Mouse (Mus musculus): ENCODE data around the gene Ptprq.

Ptprq gene

DNA sequence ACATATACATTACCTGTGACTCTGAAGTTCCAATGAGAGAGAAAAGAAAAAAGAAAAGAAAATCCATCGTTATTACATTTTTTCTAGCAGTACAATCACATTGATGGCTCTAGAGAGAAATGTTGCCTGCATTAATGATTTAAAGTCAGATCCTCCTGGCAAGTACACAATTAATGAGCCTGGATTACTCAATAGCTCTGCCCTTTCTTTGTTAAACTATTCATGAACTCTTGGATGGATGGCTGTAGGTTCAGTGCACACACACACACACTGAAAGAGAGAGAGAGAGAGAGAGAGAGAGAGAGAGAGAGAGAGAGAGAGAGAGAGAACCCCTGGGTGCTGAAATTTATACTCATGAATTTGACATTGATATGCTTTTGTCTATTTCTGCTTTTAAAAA lies at the start of gene Ptprq:
Ptprq (minus strand) TSS at position 246 of the 400 bp plus-strand sequence.
- no peak for DNase-seq (ENCODE audit: low spot score)

DNA sequence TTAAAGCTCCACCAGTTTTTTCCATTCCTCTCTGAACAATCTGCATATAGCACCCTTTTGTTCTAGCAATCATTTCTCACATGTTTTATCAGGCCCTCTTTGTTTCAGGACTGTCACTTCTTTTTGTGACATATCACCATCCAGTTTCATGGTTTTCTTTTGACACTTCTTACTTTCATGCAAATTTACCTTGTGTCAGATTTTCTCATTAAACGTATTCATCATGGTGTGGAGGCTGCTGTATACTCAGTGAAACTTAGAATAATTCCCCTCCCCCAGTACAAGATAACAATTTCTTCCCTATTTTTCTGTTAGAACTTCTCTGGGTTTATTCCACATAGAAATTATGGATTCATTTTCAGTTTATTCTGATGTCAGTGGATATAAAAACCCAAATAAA lies 39.8 kb upstream of the Ptprq start:
- no peak for DNase-seq (ENCODE audit: low spot score)

DNA sequence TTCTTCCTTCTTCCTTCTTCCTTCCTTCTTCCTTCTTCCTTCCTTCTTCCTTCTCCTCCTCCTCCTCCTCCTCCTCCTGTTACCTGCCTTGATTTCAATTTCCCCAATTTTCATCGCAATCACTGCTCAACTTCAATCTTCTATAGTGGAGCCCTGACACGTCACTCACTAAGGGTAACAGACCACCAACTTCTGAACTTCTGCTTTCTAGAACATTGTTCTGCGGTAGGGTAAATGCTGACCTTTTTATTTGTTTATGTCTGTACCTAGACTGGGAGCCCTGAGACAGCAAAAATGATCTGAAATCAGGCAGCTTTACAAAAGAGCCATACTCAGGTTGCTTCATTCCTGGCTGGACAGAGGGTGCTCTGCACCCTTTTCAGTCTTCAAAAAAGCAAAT lies 33.6 kb upstream of the Ptprq start:
- no peak for DNase-seq (ENCODE audit: low spot score)

DNA sequence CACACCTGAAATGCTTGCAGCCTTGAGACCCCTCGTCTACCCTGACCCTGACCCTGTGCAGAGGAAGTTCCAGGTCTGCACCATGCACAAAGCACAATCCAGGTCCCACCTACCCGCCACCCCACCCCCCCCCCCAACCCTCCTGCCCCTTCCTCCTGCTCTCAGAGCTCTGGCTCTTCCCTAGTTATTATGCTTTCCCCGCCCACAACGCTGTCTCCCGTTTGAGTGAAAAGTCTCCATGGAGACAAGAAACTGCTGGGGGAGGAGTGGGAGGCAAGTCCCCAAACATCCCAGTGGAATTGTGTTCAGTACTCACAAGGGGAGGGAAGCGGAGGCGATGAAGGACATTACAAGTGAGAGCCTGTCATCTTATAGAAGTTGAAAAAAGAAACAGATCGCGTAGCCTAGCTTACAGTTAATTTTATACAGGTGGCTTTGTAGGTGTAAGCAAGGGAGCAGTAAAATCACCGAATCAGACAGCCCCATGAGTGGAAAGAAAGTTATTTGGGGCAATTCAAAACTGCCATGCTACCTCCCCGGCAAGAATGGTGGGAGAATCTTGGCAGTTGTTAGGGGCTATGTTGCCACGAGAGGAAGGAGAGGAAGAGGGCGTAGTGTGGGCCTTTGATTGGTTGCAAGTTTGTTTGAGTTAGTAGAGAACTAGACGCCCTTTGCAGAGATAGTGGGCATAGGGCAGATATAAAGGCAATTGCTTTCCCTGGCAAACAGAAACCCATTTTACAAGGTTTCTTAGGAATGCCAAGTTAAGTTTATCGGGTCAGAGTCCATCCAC lies 32.7 kb upstream of the Ptprq start:
- DNase-seq (ENCODE audit: low spot score): no peak

DNA sequence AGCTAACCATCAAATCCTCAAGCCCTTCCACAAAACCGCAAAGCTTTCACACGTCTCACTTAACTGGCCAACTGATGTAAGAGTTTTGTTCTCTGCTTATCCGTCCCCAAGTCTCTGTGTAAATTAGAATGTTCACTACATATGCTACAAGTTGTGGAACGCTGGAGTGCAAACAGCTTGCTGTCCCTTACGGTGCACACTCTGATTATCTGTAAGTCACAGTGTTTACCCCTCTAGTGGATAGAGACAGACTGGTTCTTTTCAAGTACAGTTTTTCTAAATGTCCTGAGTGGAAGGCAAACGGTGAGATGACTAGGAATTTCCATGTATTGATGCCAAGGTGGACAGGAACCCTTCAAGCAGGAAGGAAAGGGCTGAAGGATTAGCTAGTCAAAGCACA lies 32.1 kb upstream of the Ptprq start:
- DNase-seq (ENCODE audit: low spot score): no peak

DNA sequence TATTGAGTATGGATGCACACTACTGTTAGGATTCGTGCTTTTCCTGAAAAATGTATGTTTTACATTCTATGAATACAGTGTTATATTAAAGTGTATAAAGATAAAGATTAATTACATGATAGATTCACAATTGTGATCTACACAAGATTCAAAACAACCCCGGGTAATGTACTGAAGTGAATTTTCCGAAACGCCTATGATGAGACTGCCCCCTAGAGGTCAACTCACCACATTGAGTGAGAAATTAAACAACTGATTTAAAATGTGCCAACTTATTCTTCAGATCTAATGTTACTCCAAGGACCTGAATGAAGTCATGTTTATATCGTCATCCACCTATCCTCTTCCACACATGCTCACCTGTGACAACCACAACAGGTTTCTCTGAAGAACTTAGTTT lies 27.7 kb upstream of the Ptprq start:
- DNase-seq (ENCODE audit: low spot score): peak; percentile 68

DNA sequence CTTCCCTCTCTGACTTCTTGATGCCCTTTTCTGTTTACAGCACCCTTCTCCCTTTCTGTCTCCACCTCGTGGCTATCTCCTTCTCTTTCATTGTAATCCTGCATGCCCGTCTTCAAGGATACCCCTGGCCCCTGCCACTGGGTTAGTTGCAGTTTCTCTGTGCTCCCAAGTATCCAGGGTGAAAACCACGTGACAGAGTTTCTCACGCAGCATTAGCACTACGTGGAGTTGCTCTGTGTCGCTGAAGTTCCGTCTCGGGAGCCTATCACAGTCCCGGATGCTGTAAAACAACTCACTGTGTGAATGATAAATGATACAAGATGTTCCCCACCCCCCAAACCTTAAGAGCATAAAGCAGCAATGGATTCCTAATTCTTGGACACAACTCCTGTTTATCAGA lies 26.9 kb upstream of the Ptprq start:
- peak; percentile 27 for DNase-seq (ENCODE audit: low spot score)

DNA sequence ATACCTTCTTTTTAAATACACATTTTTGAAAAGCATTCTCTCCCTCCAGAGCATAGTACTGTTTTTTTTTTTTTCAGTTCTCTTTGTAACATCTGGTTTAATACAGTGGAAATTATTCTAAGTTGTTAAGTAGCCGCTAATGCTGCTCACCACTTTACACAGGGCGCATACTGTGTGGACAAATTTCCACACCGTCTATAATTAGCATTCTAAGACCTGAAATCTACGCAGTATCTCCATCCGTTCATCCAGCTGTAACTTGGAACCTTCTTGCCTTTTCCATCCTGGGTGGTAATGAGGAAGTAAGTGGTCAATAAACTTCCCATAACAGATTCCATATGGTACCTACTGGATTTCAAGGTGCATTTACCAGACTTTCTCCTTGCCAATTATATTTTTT lies 20.0 kb upstream of the Ptprq start:
- DNase-seq (ENCODE audit: low spot score): no peak

DNA sequence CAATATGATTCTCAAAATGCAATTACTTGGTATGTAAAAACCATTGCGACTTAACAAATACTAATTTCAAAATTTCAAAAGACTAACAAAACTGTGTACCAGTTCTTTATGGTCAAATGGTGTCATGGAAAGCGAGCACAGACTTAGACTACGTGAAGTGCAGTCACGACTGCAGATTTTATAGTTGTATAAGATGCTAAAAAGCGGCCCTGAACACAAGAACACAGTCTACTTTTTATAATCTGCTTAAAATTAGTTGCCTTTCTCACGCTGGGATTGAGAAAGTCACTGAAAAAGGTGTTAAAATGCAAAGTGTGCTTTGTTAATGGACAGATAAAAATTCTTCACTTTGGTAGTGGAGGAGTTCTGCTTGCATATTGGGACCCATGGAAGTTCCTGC lies 17.9 kb upstream of the Ptprq start:
- DNase-seq (ENCODE audit: low spot score): no peak

DNA sequence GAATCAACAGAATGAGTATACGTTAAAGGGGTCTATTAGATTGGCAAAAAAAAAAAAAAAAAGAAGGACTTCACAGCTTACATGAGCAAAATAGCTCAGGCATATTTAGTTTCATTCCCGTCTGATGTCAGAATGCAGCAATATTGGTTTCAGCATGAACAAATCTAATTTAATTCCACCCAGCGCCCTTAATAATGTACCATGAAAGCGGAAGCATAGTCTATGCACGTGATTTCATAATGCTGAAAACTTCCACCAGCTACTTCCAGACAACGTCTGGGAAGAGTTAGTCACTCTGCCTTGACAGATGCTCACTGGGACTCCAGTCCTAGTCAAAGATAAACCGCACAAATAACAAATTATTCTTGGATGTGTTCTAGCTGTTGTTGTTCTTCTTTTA lies 15.6 kb upstream of the Ptprq start:
- peak; percentile 76 for DNase-seq (ENCODE audit: low spot score)

DNA sequence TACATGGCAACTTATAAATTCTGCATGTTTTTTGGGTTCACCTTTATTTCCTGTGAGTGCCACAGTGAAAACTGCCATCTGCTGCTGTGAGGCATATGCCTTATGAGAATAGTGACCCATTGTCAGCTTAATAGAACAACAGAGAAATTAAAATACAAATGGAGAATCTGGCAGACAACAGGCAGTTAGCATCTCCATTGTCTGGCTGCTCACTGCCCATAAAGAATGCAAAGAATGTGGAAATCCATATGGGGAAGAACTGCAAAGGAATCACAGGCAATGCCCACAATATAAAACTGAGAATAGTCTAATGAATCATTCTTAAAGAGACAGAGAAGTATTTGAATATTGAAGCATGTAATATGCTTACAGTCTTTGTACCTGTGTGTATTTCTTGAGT lies 14.5 kb upstream of the Ptprq start:
- no peak for DNase-seq (ENCODE audit: low spot score)

DNA sequence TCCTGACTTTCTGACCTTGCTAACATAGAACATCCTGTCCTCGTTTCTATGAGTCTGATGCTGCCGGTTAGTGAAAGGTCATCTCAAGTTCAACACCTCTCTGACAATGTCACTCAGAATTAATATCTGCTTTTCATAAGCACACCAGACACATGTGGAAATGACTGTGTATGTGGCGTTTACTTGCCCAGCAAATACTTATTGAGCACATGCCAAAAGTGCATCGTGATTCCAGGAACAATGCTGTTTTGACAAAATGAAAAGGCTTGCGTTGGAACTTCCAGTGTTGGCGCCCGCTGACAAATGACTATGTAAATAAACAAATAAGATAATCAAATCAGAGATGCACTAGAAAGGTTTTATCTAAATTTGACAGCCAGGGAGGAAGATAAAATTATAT lies 5.8 kb upstream of the Ptprq start:
- DNase-seq (ENCODE audit: low spot score): peak; percentile 54

DNA sequence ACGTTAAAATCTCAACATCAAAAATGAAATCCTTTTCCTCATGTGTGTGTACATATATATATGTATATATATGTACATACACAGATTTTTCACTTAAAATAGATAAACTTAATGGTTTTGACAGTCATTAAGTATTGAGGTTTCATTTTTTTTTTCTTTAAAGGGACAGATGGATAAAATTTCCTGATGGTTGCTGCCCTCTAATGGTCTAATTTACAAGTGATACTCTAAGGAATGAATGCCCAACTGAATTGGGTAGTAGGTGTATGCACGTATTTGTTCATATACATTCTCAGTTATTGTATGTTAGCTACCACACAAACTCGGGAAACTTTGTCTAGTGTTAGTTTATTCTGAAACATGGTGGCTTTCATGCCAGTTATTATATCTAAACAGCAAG lies 15.4 kb downstream of the Ptprq start:
- DNase-seq (ENCODE audit: low spot score): peak; percentile 46

DNA sequence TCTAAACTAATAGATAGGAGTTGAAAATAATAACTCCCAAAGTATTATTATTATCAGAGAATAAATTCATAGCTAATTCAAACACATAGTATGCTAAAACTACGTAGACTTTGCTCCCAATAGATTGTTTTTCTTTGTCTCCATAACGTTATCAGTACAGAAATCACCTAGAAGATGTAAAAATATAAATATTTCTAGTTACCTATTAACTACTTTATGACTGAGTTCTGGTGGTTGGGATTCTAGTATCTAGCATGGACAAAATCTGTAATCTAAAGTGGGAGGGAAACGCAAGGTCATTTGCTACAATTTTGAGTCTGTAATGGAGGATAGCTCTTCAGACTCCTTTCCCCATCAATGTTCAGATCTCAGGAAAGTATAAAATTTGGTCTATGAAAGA lies 18.9 kb downstream of the Ptprq start:
- no peak for DNase-seq (ENCODE audit: low spot score)

DNA sequence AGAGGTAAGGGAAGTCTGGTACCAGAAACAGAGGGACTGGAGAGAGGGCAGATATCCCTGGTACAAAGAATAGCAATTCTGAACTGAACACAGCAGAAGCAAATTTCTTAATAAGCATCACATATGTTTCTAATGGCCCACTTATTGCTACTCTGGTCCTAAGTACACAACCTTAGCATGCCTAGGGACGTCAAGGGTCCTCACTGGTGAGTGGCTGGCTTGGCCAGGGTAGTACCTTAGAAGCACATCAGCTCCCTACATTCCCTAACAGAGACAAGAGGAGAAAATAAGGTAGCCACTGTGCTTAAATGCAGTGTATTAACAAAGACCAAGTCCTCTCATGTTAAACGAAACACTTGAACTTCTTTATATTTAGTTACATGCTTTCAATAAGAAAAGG lies 21.1 kb downstream of the Ptprq start:
- DNase-seq (ENCODE audit: low spot score): no peak

DNA sequence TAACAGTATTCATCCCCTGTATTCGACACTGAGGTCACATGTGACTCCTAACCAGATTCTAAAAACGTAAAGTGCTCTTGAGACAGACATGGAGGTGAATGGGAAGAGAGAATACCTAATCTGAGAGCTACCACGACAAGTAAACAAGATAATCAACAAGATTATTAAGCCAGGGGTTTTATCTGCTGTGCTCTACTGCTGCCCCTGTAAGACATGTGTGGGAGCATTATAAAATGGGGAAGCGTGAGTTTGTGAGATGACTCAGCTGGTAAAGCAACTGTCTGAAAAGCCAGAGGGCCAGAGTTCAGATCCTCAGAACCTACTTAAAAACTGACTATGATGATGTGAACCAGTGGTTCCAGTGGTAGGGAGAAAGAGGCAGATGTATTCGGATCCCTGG lies 22.7 kb downstream of the Ptprq start:
- no peak for DNase-seq (ENCODE audit: low spot score)

DNA sequence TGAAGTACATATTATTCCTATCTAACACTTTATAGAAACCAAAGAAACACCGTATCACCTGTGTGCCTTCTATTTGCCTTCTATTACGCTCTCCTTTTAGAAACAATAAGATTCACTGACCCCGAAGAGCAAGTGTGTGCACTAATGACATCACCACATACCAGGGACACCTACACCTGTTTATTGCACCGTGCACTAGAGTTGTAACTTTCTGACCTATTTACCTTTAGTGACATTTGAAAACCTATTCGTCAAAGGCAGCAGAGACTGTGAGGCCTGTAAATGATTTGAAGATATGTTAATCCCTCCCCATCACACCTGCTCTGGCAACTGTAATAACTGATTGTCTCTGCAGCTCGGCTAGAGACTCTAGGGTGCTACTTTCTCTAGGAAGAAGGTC lies 32.5 kb downstream of the Ptprq start:
- DNase-seq (ENCODE audit: low spot score): no peak

DNA sequence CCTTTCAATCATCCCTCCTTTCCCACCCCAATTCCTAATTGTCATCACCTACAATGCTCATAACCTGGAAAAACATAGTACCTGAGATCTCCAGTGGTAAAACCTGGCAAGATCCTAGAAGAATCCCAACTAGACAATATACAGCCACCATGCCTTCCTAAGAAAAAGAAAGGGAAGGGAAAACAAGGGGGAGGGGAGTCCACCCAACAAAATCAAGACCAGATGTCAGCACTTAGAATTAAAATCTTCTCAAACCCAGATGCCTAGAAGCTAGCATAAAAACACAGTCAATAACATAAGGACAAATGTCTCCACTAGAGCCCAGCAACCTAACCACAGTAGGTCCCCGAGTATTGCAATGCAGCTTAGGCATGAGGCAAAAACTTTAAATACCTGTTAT lies 43.9 kb downstream of the Ptprq start:
- no peak for DNase-seq (ENCODE audit: low spot score)

DNA sequence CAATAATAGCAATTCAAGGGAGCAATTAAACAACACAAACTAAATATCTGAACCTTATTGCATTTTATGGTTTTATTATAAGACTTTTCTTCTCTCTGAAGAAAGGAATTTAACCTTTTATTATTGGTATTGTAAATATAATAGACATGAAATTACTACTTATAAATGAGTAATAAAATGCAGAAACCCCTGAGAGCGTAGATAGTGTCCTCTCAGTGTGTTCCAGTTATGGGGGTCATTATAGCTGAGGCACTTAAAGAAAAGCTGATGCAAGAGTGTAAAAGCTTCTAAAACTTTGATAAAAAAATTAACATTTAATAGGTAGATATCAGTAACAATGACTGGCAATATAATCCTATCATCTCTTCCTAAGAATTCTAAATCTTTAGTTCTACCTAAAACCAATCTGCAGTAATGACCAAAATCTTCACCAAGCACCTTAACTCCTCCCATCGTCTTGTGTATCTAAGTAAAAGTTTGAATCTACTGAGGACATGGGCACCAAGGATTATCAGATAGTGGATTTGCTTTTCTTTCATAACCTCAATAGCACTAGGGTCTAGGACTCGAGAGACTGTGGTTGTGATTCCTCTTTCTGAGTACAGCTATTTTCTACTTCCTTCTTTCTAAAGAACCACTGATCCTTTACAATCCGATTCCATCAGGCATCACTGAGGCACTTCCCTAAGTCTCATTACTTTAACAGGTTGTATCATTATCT lies 51.3 kb downstream of the Ptprq start:
- no peak for DNase-seq (ENCODE audit: low spot score)

DNA sequence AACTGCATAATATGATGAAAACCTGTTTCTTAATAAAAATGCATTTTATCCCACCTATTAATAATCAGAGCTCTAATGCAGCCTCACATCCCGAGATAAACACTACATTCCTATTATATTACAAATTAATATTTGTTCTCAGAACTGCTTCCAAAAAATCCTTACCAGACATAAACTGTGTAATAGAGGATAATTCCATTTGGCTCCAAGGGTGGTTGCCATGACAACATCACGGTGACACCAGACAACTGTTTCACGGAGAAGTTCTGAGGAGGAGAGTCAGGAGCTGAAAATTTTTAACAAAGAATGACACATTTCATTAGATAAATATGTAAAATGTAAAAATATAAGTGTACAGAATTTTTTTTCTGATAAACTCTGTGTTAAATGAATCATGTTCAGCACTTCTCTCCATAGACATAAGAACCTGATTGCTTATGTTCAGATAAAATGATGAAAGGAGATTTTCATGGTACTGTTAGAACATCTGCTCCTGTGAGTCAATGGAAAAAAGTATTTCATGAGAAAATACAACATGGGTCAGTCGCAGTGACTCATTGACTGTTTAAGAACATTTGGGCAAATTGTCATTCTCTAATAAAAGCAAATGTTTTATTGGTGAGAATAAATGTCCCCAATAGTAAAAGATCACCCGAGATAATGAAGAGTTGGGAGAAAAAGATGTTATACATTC lies 57.3 kb downstream of the Ptprq start:
- peak; percentile 23 for DNase-seq (ENCODE audit: low spot score)

DNA sequence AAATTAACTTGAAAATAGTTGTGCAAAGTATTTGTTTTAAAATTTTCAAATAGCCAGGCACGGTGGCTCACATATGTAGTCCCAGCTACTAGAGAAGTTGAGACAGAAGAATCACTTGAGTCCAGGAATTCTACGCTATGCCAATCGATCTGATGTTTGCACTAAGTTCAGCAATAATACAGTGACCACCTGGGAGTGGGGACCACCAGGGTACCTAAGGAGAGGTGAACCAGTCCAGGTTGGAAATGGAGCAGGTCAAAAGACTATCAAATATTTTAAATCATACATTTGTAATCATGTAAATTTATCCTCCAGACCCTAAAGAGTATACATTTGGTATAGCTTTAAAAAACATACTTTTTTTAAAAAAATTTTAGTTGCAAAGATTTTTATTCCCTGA lies 57.9 kb downstream of the Ptprq start:
- no peak for DNase-seq (ENCODE audit: low spot score)

DNA sequence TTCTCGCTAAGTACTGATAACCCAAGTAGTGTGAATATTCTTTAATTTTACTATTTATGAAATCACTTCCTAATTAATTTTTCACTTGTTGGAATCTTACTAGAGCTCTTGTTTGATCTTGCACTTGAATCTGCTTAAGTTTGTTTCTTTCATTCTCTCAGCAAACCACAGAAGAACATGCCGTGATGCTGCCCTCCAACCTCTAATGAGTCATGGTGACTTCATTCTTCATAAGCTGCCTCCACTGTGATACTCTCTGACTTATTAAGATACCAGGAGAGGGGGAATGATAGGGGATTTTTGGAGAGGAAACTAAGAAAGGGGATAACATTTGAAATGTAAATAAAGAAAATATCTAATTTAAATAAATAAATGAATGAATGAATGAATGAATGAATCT lies 60.7 kb downstream of the Ptprq start:
- DNase-seq (ENCODE audit: low spot score): no peak

DNA sequence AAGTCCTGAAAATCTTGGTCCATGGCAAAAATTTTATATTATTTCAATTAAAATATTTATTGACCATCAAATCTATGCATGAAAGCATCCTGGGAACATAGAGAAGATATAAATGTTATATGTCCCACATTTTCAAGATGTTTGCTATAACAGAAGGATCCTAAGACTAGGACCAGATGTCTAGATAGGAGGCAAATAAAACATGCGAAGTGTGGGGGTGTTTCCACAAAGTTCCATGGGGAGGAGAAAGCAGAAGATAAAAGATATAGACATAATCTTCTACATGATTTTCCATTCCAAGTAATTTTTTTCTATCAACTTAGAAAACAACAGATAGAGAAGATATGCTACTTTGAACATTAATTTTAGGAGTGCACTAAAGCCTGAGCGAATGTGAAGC lies 70.2 kb downstream of the Ptprq start:
- no peak for DNase-seq (ENCODE audit: low spot score)

Measured in MN1 (cell line).